Comparison of ENCODE assay signal across 8 mouse cellular contexts in genomic region chr19:4300852-4301734, GRCm38 (mm10). TPM values are rescaled to one million over a fixed set of nuclear protein-coding genes. Genes with fewer than 3 reads are reported as not detected.
DNase-seq lines count a peak whose midpoint lies in the region; ATAC-seq and TF ChIP-seq lines count a peak whose summit lies in the region.

No protein-coding gene starts in this region.

- H3K4me2 ChIP-seq in heart, postnatal 0 days (ENCODE audit: low read depth, low read length): peak overlapping the region; percentile 92; the same call in 1 of the 2 replicates

- DNase-seq in heart, adult 11 months: peak; percentile 90
- no peak for DNase-seq in heart, postnatal 36 days
- DNase-seq in heart, postnatal 0 days (ENCODE audit: low spot score): no peak
- DNase-seq in adrenal gland, adult 18-20 months (ENCODE audit: low spot score in 2 of 2): no peak
- DNase-seq in ovary, postnatal 10 days (ENCODE audit: low spot score): no peak
- DNase-seq in cerebellum, adult 8-10 months: no peak

- ATAC-seq in heart, postnatal 0 days (ENCODE audit: insufficient read depth, low read depth): no peak

- H3K4me3 ChIP-seq in E14TG2a.4 (replicated peaks; ENCODE audit: low read length) (peak overlapping the region; percentile 51; the same call in 1 of the 2 replicates), macrophage (ENCODE audit: inconsistent target) (peak overlapping the region; percentile 90)
- no peak overlapping the region for H3K4me3 ChIP-seq in heart, postnatal 0 days (ENCODE audit: low read depth, low read length)

- H3K79me2 ChIP-seq in macrophage (ENCODE audit: inconsistent target): peaks cover 96% of the 10 kb centered on the region

- H3K27me3 ChIP-seq in E14TG2a.4 (ENCODE audit: insufficient read depth, low read length): no peaks in the 10 kb centered on the region
- H3K27me3 ChIP-seq in heart, postnatal 0 days (ENCODE audit: control insufficient read depth, insufficient read depth, low read length): no peaks in the 10 kb centered on the region

- peak overlapping the region; percentile 58 for H3K27ac ChIP-seq in heart, postnatal 0 days (ENCODE audit: low read depth)
- H3K27ac ChIP-seq in macrophage: peak overlapping the region; percentile 96

- no peak for TF ChIP-seq CTCF in E14TG2a.4 (conservative IDR thresholded peaks at IDR 0.05; ENCODE audit: low read length)
- TF ChIP-seq CTCF in heart, postnatal 0 days (IDR thresholded peaks at IDR 0.05; ENCODE audit: low read depth): no peak

- no peak overlapping the region for H3K9ac ChIP-seq in heart, postnatal 0 days (replicated peaks; ENCODE audit: low read depth, low read length)

- peaks cover 92% of the 10 kb centered on the region for H3K4me1 ChIP-seq in E14TG2a.4 (replicated peaks; ENCODE audit: low read depth, low read length)
- peaks cover 45% of the 10 kb centered on the region for H3K4me1 ChIP-seq in heart, postnatal 0 days (ENCODE audit: control insufficient read depth, insufficient read depth)

- no peaks in the 10 kb centered on the region for H3K9me3 ChIP-seq in E14TG2a.4 (ENCODE audit: low read length)
- no peaks in the 10 kb centered on the region for H3K9me3 ChIP-seq in heart, postnatal 0 days (replicated peaks; ENCODE audit: control insufficient read depth, low read length)

- H3K36me3 ChIP-seq in E14TG2a.4 (ENCODE audit: insufficient read depth, low read length) (peaks cover 25% of the 10 kb centered on the region), macrophage (ENCODE audit: inconsistent target) (no peaks in the 10 kb centered on the region)
- H3K36me3 ChIP-seq in heart, postnatal 0 days (replicated peaks; ENCODE audit: control insufficient read depth, insufficient read depth, low read length): no peaks in the 10 kb centered on the region

- 56% methylated on average over 11 of the region's 11 CpGs for WGBS in heart, postnatal 0 days
- 30% methylated on average over 11 of the region's 11 CpGs for WGBS in macrophage (ENCODE audit: missing documents)

- no peak for TF ChIP-seq EP300 in heart, postnatal 0 days (IDR thresholded peaks at IDR 0.05; ENCODE audit: low read depth)

- intact Hi-C loops in heart, postnatal 36 days (cut with DNase I): no loop called here

RNA-seq across cellular contexts. Expression of gene Grk2, which starts 4.9 kb away (rescaled TPM):
- 10 to 100 TPM; 47.5 to 50.4 TPM for total RNA-seq in heart, postnatal 36 days (2021)
- total RNA-seq in heart, postnatal 0 days (2014; rRNA removed; ENCODE audit: low replicate concordance): 50.4 and 50.6 TPM in 2 replicates
- 6.9 and 7.8 TPM in 2 replicates for polyA plus RNA-seq in heart, postnatal 0 days (2015; fragmentation: Nextera tagmentation; extraction: Ambion mirVana)
- total RNA-seq in macrophage (2018; cell fraction: chromatin; rRNA removed): 100 to 1,000 TPM in 22 of 26 experiments, 10 to 100 TPM in 4; 41.9 to 659 (median 281) TPM
- total RNA-seq in macrophage (2018; cell fraction: cytosol; rRNA removed): 100 to 1,000 TPM; 101 to 237 (median 164) TPM
- total RNA-seq in macrophage (2018; cell fraction: nucleus; rRNA removed): 100 to 1,000 TPM in 22 of 26 experiments, 10 to 100 TPM in 4; 56.2 to 342 (median 204) TPM
- polyA plus RNA-seq in macrophage (2018): 131 to 143 TPM (median 139 TPM) in 3 replicates
- 10 to 100 TPM; 55.9 to 62.9 TPM for total RNA-seq in adrenal gland, adult 18-20 months (2021)

RNA-seq across cellular contexts. Expression of gene Ankrd13d, which starts 18.2 kb away (rescaled TPM):
- under 1 TPM; 0.51 to 0.80 TPM for total RNA-seq in heart, postnatal 36 days (2021)
- total RNA-seq in heart, postnatal 0 days (2014; rRNA removed; ENCODE audit: low replicate concordance): 2.1 and 2.3 TPM in 2 replicates
- polyA plus RNA-seq in heart, postnatal 0 days (2015; fragmentation: Nextera tagmentation; extraction: Ambion mirVana): 0.40 and 0.41 TPM in 2 replicates
- total RNA-seq in macrophage (2018; cell fraction: chromatin; rRNA removed): 10 to 100 TPM in 24 of 26 experiments, 1 to 10 TPM in 2; 4.3 to 65.5 (median 36.8) TPM
- total RNA-seq in macrophage (2018; cell fraction: cytosol; rRNA removed): 10 to 100 TPM in 2 of 26 experiments, 1 to 10 TPM in 24; 3.6 to 10.8 (median 7.2) TPM
- 10 to 100 TPM in 20 of 26 experiments, 1 to 10 TPM in 6; 5.6 to 36.3 (median 20.3) TPM for total RNA-seq in macrophage (2018; cell fraction: nucleus; rRNA removed)
- 3.2 to 8.1 TPM (median 5.6 TPM) in 3 replicates for polyA plus RNA-seq in macrophage (2018)
- 1 to 10 TPM; 3.2 to 5.0 TPM for total RNA-seq in adrenal gland, adult 18-20 months (2021)

RNA-seq across cellular contexts. Expression of gene Ssh3, which starts 32.1 kb away (rescaled TPM):
- total RNA-seq in heart, postnatal 36 days (2021): 1 to 10 TPM; 7.2 to 8.6 TPM
- 11.5 and 11.6 TPM in 2 replicates for total RNA-seq in heart, postnatal 0 days (2014; rRNA removed; ENCODE audit: low replicate concordance)
- polyA plus RNA-seq in heart, postnatal 0 days (2015; fragmentation: Nextera tagmentation; extraction: Ambion mirVana): 6.2 and 6.4 TPM in 2 replicates
- 100 to 1,000 TPM; 162 to 687 (median 390) TPM for total RNA-seq in macrophage (2018; cell fraction: chromatin; rRNA removed)
- 10 to 100 TPM; 40.4 to 92.6 (median 62.0) TPM for total RNA-seq in macrophage (2018; cell fraction: cytosol; rRNA removed)
- 100 to 1,000 TPM; 117 to 367 (median 243) TPM for total RNA-seq in macrophage (2018; cell fraction: nucleus; rRNA removed)
- 32.6 to 83.1 TPM (median 36.6 TPM) in 3 replicates for polyA plus RNA-seq in macrophage (2018)
- total RNA-seq in adrenal gland, adult 18-20 months (2021): 10 to 100 TPM; 23.7 to 31.6 TPM
